Mouse (Mus musculus): Measurements from ENCODE around the gene Poglut1. TPM values are rescaled to one million over a fixed set of nuclear protein-coding genes. Genes with fewer than 3 reads are reported as not detected.
"Not testable (repeated sequence)": the region's sequence is repeated elsewhere in the genome, so short reads cannot be mapped to it uniquely, and the experiment has no call there.

Poglut1 gene
- total RNA-seq, 2 experiments from 2014 or later: 41.1 to 44.8 TPM

- DNase-seq (ENCODE audit: low spot score in 2 of 2): no peak
- intact Hi-C loops (cut with DNase I): no loop called here
Measured at GRCm38 (mm10) chr16:38478296-38478695, 71.8 kb downstream of the Poglut1 start.

GRCm38 (mm10) chr16:38477241-38477608 lies 72.8 kb downstream of the Poglut1 start:
- intact Hi-C loops (cut with DNase I); DNase-seq (ENCODE audit: low spot score in 2 of 2): not testable (repeated sequence)

GRCm38 (mm10) chr16:38476312-38477240 lies 73.5 kb downstream of the Poglut1 start:
- intact Hi-C loops (cut with DNase I): no loop called here
- peak; percentile 34 to 46 for DNase-seq (ENCODE audit: low spot score in 2 of 2)

- DNase-seq (ENCODE audit: low spot score in 2 of 2): no peak
- intact Hi-C loops (cut with DNase I): no loop called here
Measured at GRCm38 (mm10) chr16:38475681-38476311, 74.3 kb downstream of the Poglut1 start.

Other genes starting within 250 kb of the Poglut1 start
- gene Maats1, start 208.1 kb downstream of the Poglut1 start, total RNA-seq (2021): 1 to 10 TPM; 1.4 TPM
- 100 to 1,000 TPM; 116 to 123 TPM for gene Cox17, start 203.3 kb downstream of the Poglut1 start, total RNA-seq (2021)
- 1 to 10 TPM in 1 of 2 experiments, not detected in 1; 1.1 TPM for gene Gm21987, start 203.2 kb downstream of the Poglut1 start, total RNA-seq (2021)
- gene Popdc2, start 188.0 kb downstream of the Poglut1 start, total RNA-seq (2021): under 1 TPM; 0.21 to 0.50 TPM
- gene Pla1a, start 117.1 kb downstream of the Poglut1 start, total RNA-seq (2021): 1 to 10 TPM; 1.2 to 1.3 TPM
- gene Adprh, start 97.6 kb downstream of the Poglut1 start, total RNA-seq (2021): 10 to 100 TPM; 58.3 to 61.1 TPM
- gene Cd80, start 94.7 kb downstream of the Poglut1 start, total RNA-seq (2021): under 1 TPM; 0.53 to 0.83 TPM
- 10 to 100 TPM; 32.6 to 33.5 TPM for gene Timmdc1, start 27.6 kb downstream of the Poglut1 start, total RNA-seq (2021)
- 10 to 100 TPM; 18.7 to 23.5 TPM for gene Tmem39a, start 8.4 kb upstream of the Poglut1 start, total RNA-seq (2021)
- 10 to 100 TPM; 18.5 to 19.9 TPM for gene Arhgap31, start 163.0 kb upstream of the Poglut1 start, total RNA-seq (2021)
- 10 to 100 TPM; 21.7 to 22.8 TPM for gene B4galt4, start 192.0 kb upstream of the Poglut1 start, total RNA-seq (2021)